Mouse (Mus musculus) kidney, embryonic 14.5 days (tissue): ENCODE results near the gene Jpt1. TPM values are rescaled to one million over a fixed set of nuclear protein-coding genes. Genes with fewer than 3 reads are reported as not detected.

ENCODE experiments used
- ATAC-seq: fragments of 200-750 bp; cut with Nextera tagmentation; 2 replicates; pipeline ENCODE4 v1.8.0; 2017; ENCODE audit warnings: moderate number of reproducible peaks, mild to moderate bottlenecking, moderate TSS enrichment, moderate library complexity; ENCODE audit not compliant: low FRiP score, low TSS enrichment
- H3K27ac ChIP-seq: fragments of 300-500 bp; sonication (generic); 2 replicates; pipeline ENCODE4 v1.5.1; 2014; ENCODE audit warnings: low read depth, mild to moderate bottlenecking, low read length, moderate library complexity, mixed read lengths
- H3K27me3 ChIP-seq: fragments of 300-500 bp; sonication (generic); 2 replicates; pipeline ENCODE4 v1.6.1; 2014; ENCODE audit warnings: mild to moderate bottlenecking, low read length; ENCODE audit not compliant: control insufficient read depth, insufficient read depth
- H3K36me3 ChIP-seq: fragments of 300-500 bp; sonication (generic); 2 replicates; pipeline ENCODE4 v1.6.1; 2014; ENCODE audit warnings: low read length, mixed read lengths; ENCODE audit not compliant: control insufficient read depth, insufficient read depth
- H3K4me1 ChIP-seq: fragments of 300-500 bp; sonication (generic); 2 replicates; pipeline ENCODE4 v1.6.1; 2014; ENCODE audit warnings: low read length, mixed read lengths; ENCODE audit not compliant: control insufficient read depth, insufficient read depth
- H3K4me2 ChIP-seq: fragments of 300-500 bp; sonication (generic); replicated peaks from 2 replicates; pipeline ENCODE4 v1.6.1; 2014; ENCODE audit warnings: low read depth, mild to moderate bottlenecking, low read length
- H3K4me3 ChIP-seq: fragments of 300-500 bp; sonication (generic); 2 replicates; pipeline ENCODE4 v1.5.1; 2014; ENCODE audit warnings: mild to moderate bottlenecking, low read length
- H3K9ac ChIP-seq: fragments of 300-500 bp; sonication (generic); 2 replicates; pipeline ENCODE4 v1.6.1; 2014; ENCODE audit warnings: low read depth, mild to moderate bottlenecking, low read length, moderate library complexity
- H3K9me3 ChIP-seq: fragments of 300-500 bp; sonication (generic); 2 replicates; pipeline ENCODE4 v1.6.1; 2016; ENCODE audit warnings: low read length; ENCODE audit not compliant: control insufficient read depth
- WGBS: fragments of 180-500 bp; shearing (Covaris S2); extraction: QIAGEN DNeasy Blood & Tissue Kit; methylation state at CpG from one replicate; pipeline ENCODE4 v1.1.7; 2014; 5-methylcytosine and 5-hydroxymethylcytosine counted together
- polyA plus RNA-seq: library from polyadenylated mRNA; unstranded; fragments of >200 nt; fragmentation: Nextera tagmentation; extraction: Ambion mirVana; gene quantifications from 2 replicates; pipeline ENCODE4 v1.2.1, GENCODE M21; 2014

Gene Jpt1
- polyA plus RNA-seq, 1 experiment from 2014 or later: 487 TPM

GRCm38 (mm10) chr11:115516942-115517341 is 2.8 kb upstream of the Jpt1 start:
- Histone ChIP-seq H3K9ac (no peak overlapping the region), H3K9me3 (no peaks in the 10 kb centered on the region), H3K27me3 (no peaks in the 10 kb centered on the region), H3K27ac (no peak overlapping the region), H3K36me3 (peaks cover 1% of the 10 kb centered on the region; the same call in 1 of the 2 replicates), H3K4me1 (peaks cover 11% of the 10 kb centered on the region), H3K4me2 (no peak overlapping the region), H3K4me3 (no peak overlapping the region)
- ATAC-seq: no peak
- WGBS: 83% methylated on average over 5 of the region's 5 CpGs

GRCm38 (mm10) chr11:115515021-115515420 is 834 bp upstream of the Jpt1 start:
- H3K36me3 ChIP-seq: no peaks in the 10 kb centered on the region
- no peak overlapping the region for H3K4me2 ChIP-seq
- H3K4me1 ChIP-seq: peaks cover 29% of the 10 kb centered on the region
- no peaks in the 10 kb centered on the region for H3K9me3 ChIP-seq
- H3K4me3 ChIP-seq: no peak overlapping the region
- H3K9ac ChIP-seq: peak overlapping the region; percentile 28; the same call in 1 of the 2 replicates
- no peak overlapping the region for H3K27ac ChIP-seq
- no peak for ATAC-seq
- H3K27me3 ChIP-seq: no peaks in the 10 kb centered on the region
- WGBS: 65% methylated on average over 6 of the region's 6 CpGs

GRCm38 (mm10) chr11:115513271-115514237 is 633 bp downstream of the Jpt1 start:
- no peaks in the 10 kb centered on the region for H3K9me3 ChIP-seq
- H3K9ac ChIP-seq: peak overlapping the region; percentile 97
- ATAC-seq: peak; percentile 62
- WGBS: under 1% methylated on average over 57 of the region's 57 CpGs
- no peaks in the 10 kb centered on the region for H3K36me3 ChIP-seq
- peak overlapping the region; percentile 100 for H3K4me3 ChIP-seq
- peaks cover 32% of the 10 kb centered on the region for H3K4me1 ChIP-seq
- peak overlapping the region; percentile 90 for H3K27ac ChIP-seq
- no peaks in the 10 kb centered on the region for H3K27me3 ChIP-seq
- peak overlapping the region; percentile 69 for H3K4me2 ChIP-seq

GRCm38 (mm10) chr11:115512407-115513183 is 1.6 kb downstream of the Jpt1 start:
- H3K4me1 ChIP-seq: peaks cover 32% of the 10 kb centered on the region
- H3K4me3 ChIP-seq: peak overlapping the region; percentile 100
- H3K27ac ChIP-seq: no peak overlapping the region
- no peaks in the 10 kb centered on the region for H3K27me3 ChIP-seq
- peak overlapping the region; percentile 69 for H3K4me2 ChIP-seq
- ATAC-seq: no peak
- no peaks in the 10 kb centered on the region for H3K9me3 ChIP-seq
- peak overlapping the region; percentile 97 for H3K9ac ChIP-seq
- H3K36me3 ChIP-seq: no peaks in the 10 kb centered on the region
- WGBS: 17% methylated on average over 8 of the region's 8 CpGs

- Histone ChIP-seq H3K27me3 (no peaks in the 10 kb centered on the region), H3K4me3 (peak overlapping the region; percentile 100), H3K9me3 (no peaks in the 10 kb centered on the region), H3K27ac (no peak overlapping the region; the same call in 1 of the 2 replicates), H3K36me3 (0 out of 2 replicates have a peak, but pooled peaks cover 3% of the 10 kb centered on the region), H3K4me1 (peaks cover 32% of the 10 kb centered on the region), H3K9ac (peak overlapping the region; percentile 97; the same call in 1 of the 2 replicates), H3K4me2 (peak overlapping the region; percentile 69)
- 49% methylated on average over 3 of the region's 3 CpGs for WGBS
- ATAC-seq: no peak
These were observed 2.2 kb downstream of the Jpt1 start for GRCm38 (mm10) chr11:115512004-115512403.

- peaks cover 32% of the 10 kb centered on the region for H3K4me1 ChIP-seq
- H3K9me3 ChIP-seq: no peaks in the 10 kb centered on the region
- ATAC-seq: no peak
- H3K27ac ChIP-seq: no peak overlapping the region
- peak overlapping the region; percentile 100 for H3K4me3 ChIP-seq
- no peaks in the 10 kb centered on the region for H3K27me3 ChIP-seq
- H3K9ac ChIP-seq: 0 out of 2 replicates have a peak overlapping the region, but pooled peaks have one; percentile 14
- WGBS: 73% methylated on average over 2 of the region's 2 CpGs
- H3K36me3 ChIP-seq: 0 out of 2 replicates have a peak, but pooled peaks cover 3% of the 10 kb centered on the region
- H3K4me2 ChIP-seq: peak overlapping the region; percentile 69
These were observed 3.1 kb downstream of the Jpt1 start for GRCm38 (mm10) chr11:115511121-115511520.

GRCm38 (mm10) chr11:115510507-115510888 is 3.7 kb downstream of the Jpt1 start:
- Histone ChIP-seq H3K4me2 (peak overlapping the region; percentile 21; the same call in 1 of the 2 replicates), H3K27me3 (no peaks in the 10 kb centered on the region), H3K27ac (no peak overlapping the region), H3K9ac (peak overlapping the region; percentile 7; the same call in 1 of the 2 replicates), H3K9me3 (no peaks in the 10 kb centered on the region), H3K4me1 (peaks cover 32% of the 10 kb centered on the region), H3K36me3 (0 out of 2 replicates have a peak, but pooled peaks cover 3% of the 10 kb centered on the region), H3K4me3 (no peak overlapping the region)
- WGBS: 60% methylated on average over 5 of the region's 5 CpGs
- no peak for ATAC-seq

GRCm38 (mm10) chr11:115509773-115510506 is 4.2 kb downstream of the Jpt1 start:
- 29% methylated on average over 6 of the region's 6 CpGs for WGBS
- H3K4me3 ChIP-seq: no peak overlapping the region
- no peak overlapping the region; the same call in 1 of the 2 replicates for H3K4me2 ChIP-seq
- ATAC-seq: no peak
- peaks cover 32% of the 10 kb centered on the region for H3K4me1 ChIP-seq
- no peaks in the 10 kb centered on the region for H3K9me3 ChIP-seq
- 0 out of 2 replicates have a peak, but pooled peaks cover 3% of the 10 kb centered on the region for H3K36me3 ChIP-seq
- no peak overlapping the region for H3K27ac ChIP-seq
- H3K27me3 ChIP-seq: no peaks in the 10 kb centered on the region
- no peak overlapping the region; the same call in 1 of the 2 replicates for H3K9ac ChIP-seq
